Comparison of ENCODE assay signal across 22 mouse cellular contexts in genomic region chr9:59743903-59744302, GRCm38 (mm10). TPM values are rescaled to one million over a fixed set of nuclear protein-coding genes. Genes with fewer than 3 reads are reported as not detected.
DNase-seq lines count a peak whose midpoint lies in the region; ATAC-seq and TF ChIP-seq lines count a peak whose summit lies in the region.
"Had no signal": no experiment of that assay in that cellular context is flagged by ENCODE, and none has a peak within 500 bp of the region (broad histone marks: within the 10 kb centered on the region; RNA-seq: fewer than 3 reads in every experiment).

No protein-coding gene starts in this region.

- ATAC-seq in liver, embryonic 12.5 days = peak; percentile 62
- peak; percentile 55; the same call in 1 of the 2 replicates for ATAC-seq in erythroid progenitor cell, adult 5-6 weeks (replicated peaks; ENCODE audit: low FRiP score, poor library complexity, severe bottlenecking)
- peak; percentile 49; the same call in 1 of the 2 replicates for ATAC-seq in liver, embryonic 15.5 days (ENCODE audit: insufficient read depth)
- ATAC-seq: CD4-positive, CD25-positive, alpha-beta regulatory T cell, adult 4 months; forebrain, embryonic 15.5 days had no signal

- no peak overlapping the region for H3K27ac ChIP-seq in liver, embryonic 12.5 days
- 0 out of 2 replicates have a peak overlapping the region, but pooled peaks have one; percentile 3 for H3K27ac ChIP-seq in liver, embryonic 15.5 days (replicated peaks)
- H3K27ac ChIP-seq in left cerebral cortex, adult 2 months = no peak overlapping the region
- H3K27ac ChIP-seq: forebrain, embryonic 12.5 days; forebrain, embryonic 15.5 days; heart, embryonic 15.5 days; hindbrain, embryonic 15.5 days had no signal

- H3K4me3 ChIP-seq in liver, embryonic 12.5 days = no peak overlapping the region
- H3K4me3 ChIP-seq in liver, embryonic 15.5 days (replicated peaks) = no peak overlapping the region
- H3K4me3 ChIP-seq in left cerebral cortex, adult 2 months = no peak overlapping the region
- H3K4me3 ChIP-seq: forebrain, embryonic 12.5 days; forebrain, embryonic 15.5 days; heart, embryonic 12.5 days; heart, embryonic 15.5 days; hindbrain, embryonic 15.5 days had no signal

- DNase-seq in liver = no peak
- no peak for DNase-seq in Muller cell, postnatal 12 days (ENCODE audit: inconsistent ontology term)
- no peak for DNase-seq in kidney, postnatal 14 days
- no peak for DNase-seq in left cerebral cortex, adult 2 months (ENCODE audit: extremely low spot score in 1 of 2, low spot score in 2 of 2)
- DNase-seq: adrenal gland, postnatal 10 days; adrenal gland, postnatal 36 days; cerebellum, adult 18-20 months; cerebellum, adult 9-10 months; cerebellum, postnatal 14 days; gastrocnemius, postnatal 10 days; heart, adult 18-20 months; heart, postnatal 10 days; heart, postnatal 36 days had no signal

- no peaks in the 10 kb centered on the region for H3K9me3 ChIP-seq in liver, embryonic 12.5 days (replicated peaks)
- no peaks in the 10 kb centered on the region for H3K9me3 ChIP-seq in liver, embryonic 15.5 days (replicated peaks)
- H3K9me3 ChIP-seq: forebrain, embryonic 12.5 days; forebrain, embryonic 15.5 days; heart, embryonic 12.5 days; heart, embryonic 15.5 days; hindbrain, embryonic 15.5 days had no signal

- peaks cover 17% of the 10 kb centered on the region for H3K4me1 ChIP-seq in liver, embryonic 12.5 days
- H3K4me1 ChIP-seq in liver, embryonic 15.5 days (replicated peaks) = peaks cover 16% of the 10 kb centered on the region
- H3K4me1 ChIP-seq: forebrain, embryonic 12.5 days; forebrain, embryonic 15.5 days had no signal

- intact Hi-C loops in left cerebral cortex, adult 2 months (cut with DNase I) = no loop called here

- WGBS in liver, embryonic 12.5 days (ENCODE audit: insufficient replicate concordance) = 77% methylated on average over 3 of the region's 3 CpGs
- 63% methylated on average over 3 of the region's 3 CpGs for WGBS in liver, embryonic 15.5 days (ENCODE audit: insufficient replicate concordance)

- H3K36me3 ChIP-seq in liver, embryonic 12.5 days = no peaks in the 10 kb centered on the region
- H3K36me3 ChIP-seq in liver, embryonic 15.5 days (replicated peaks) = no peaks in the 10 kb centered on the region
- H3K36me3 ChIP-seq: forebrain, embryonic 12.5 days; forebrain, embryonic 15.5 days; heart, embryonic 12.5 days; heart, embryonic 15.5 days; hindbrain, embryonic 15.5 days had no signal

- H3K9ac ChIP-seq in liver, embryonic 12.5 days = no peak overlapping the region
- H3K9ac ChIP-seq in liver, embryonic 15.5 days = no peak overlapping the region
- H3K9ac ChIP-seq: forebrain, embryonic 12.5 days; forebrain, embryonic 15.5 days; heart, embryonic 12.5 days; heart, embryonic 15.5 days; hindbrain, embryonic 15.5 days had no signal

- no peaks in the 10 kb centered on the region for H3K27me3 ChIP-seq in liver, embryonic 12.5 days (replicated peaks)
- no peaks in the 10 kb centered on the region for H3K27me3 ChIP-seq in liver, embryonic 15.5 days
- H3K27me3 ChIP-seq: forebrain, embryonic 12.5 days; forebrain, embryonic 15.5 days; heart, embryonic 12.5 days; heart, embryonic 15.5 days; hindbrain, embryonic 15.5 days had no signal

- H3K4me2 ChIP-seq in liver, embryonic 12.5 days = no peak overlapping the region
- H3K4me2 ChIP-seq in liver, embryonic 15.5 days = no peak overlapping the region
- H3K4me2 ChIP-seq: forebrain, embryonic 12.5 days; forebrain, embryonic 15.5 days; heart, embryonic 12.5 days; heart, embryonic 15.5 days; hindbrain, embryonic 15.5 days had no signal

- TF ChIP-seq CTCF in left cerebral cortex, adult 2 months (IDR thresholded peaks at IDR 0.05) = no peak

RNA-seq across cellular contexts. Expression of gene Senp8, which starts 6.6 kb away (rescaled TPM):
- 5.0 and 5.7 TPM in 2 replicates for polyA plus RNA-seq in liver, embryonic 12.5 days (2016; fragmentation: Nextera tagmentation; extraction: Ambion mirVana)
- total RNA-seq in erythroid progenitor cell, adult 5-6 weeks (2015; ENCODE audit: low replicate concordance) = 0.36 and 3.8 TPM in 2 replicates
- 0.77 and 5.5 TPM in 2 replicates for total RNA-seq in erythroid progenitor cell, adult 5-6 weeks (2017; ENCODE audit: low replicate concordance)
- 3.0 and 3.9 TPM in 2 replicates for polyA plus RNA-seq in liver, embryonic 15.5 days (2015; fragmentation: Nextera tagmentation; extraction: Ambion mirVana)
- 1 to 10 TPM; 8.4 to 8.5 TPM for total RNA-seq in left cerebral cortex, adult 2 months (2021)

RNA-seq across cellular contexts. Expression of gene Myo9a, which starts 6.8 kb away (rescaled TPM):
- 4.9 and 5.0 TPM in 2 replicates for polyA plus RNA-seq in liver, embryonic 12.5 days (2016; fragmentation: Nextera tagmentation; extraction: Ambion mirVana)
- 37.3 and 39.6 TPM in 2 replicates for total RNA-seq in erythroid progenitor cell, adult 5-6 weeks (2015; ENCODE audit: low replicate concordance)
- 38.5 and 40.3 TPM in 2 replicates for total RNA-seq in erythroid progenitor cell, adult 5-6 weeks (2017; ENCODE audit: low replicate concordance)
- 3.1 and 3.4 TPM in 2 replicates for polyA plus RNA-seq in liver, embryonic 15.5 days (2015; fragmentation: Nextera tagmentation; extraction: Ambion mirVana)
- 10 to 100 TPM; 82.8 to 86.2 TPM for total RNA-seq in left cerebral cortex, adult 2 months (2021)
